Mouse (Mus musculus) ES-CJ7 (cell line): ENCODE results near the gene Gabrr3.

ENCODE experiments used
- DNase-seq: peaks from one replicate; pipeline ENCODE4 v3.0.0; 2011; ENCODE audit warnings: low read depth, low spot score

Gabrr3 gene

GRCm38 (mm10) chr16:59469846-59470245 is 62.7 kb downstream of the Gabrr3 start:
- no peak for DNase-seq

- peak; percentile 83 for DNase-seq
Observed at GRCm38 (mm10) chr16:59471637-59472278, 64.6 kb downstream of the Gabrr3 start, which contains the start of gene Riox2. Gene Riox2 (plus strand): TSS chr16:59471775.

GRCm38 (mm10) chr16:59472546-59472945 is 65.4 kb downstream of the Gabrr3 start:
- no peak for DNase-seq

DNA sequence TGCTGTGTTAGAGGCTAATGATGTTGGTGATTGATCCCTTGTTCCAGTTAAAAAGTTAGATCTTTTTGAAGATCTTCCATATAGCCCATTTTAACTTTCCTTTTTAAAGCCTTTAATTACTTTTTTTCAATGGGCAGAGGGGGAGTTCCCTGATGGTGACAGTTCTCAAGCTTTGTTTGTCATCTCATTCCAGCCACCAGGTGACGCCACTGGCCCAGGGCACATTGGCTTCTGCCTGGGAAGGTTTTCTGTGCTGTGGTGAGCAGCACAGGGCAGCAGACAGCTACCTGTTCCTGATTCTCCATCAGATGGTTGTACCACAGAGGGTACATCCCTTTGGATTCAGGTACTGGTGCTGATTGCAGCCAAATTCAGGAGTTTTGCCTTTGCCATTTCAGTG is 67.7 kb downstream of the Gabrr3 start:
- peak; percentile 62 for DNase-seq

GRCm38 (mm10) chr16:59477955-59478354 is 70.8 kb downstream of the Gabrr3 start:
- no peak for DNase-seq

- DNase-seq = no peak
Observed at GRCm38 (mm10) chr16:59487239-59487638, 80.1 kb downstream of the Gabrr3 start.

- DNase-seq = no peak
Observed at GRCm38 (mm10) chr16:59487975-59488548, 80.9 kb downstream of the Gabrr3 start.

DNA sequence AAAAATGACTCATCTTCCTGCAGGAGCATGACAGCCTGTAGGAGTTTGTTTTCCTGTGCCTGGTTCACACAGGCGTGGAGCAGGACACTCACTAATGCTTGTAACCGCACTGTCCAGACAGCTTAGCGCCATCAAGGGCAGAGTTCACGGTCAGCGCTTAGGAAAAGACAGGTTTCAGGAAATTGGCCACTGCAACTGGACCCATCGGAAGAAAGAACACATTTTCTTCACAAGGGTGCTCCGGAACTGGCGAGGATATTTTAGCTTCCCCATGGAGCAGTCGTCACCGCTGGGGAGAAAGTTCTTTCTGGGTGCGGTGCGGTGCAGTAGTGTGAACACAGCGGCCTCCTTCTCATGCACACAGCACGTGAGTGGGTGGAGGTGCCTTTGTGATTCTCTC is 86.1 kb downstream of the Gabrr3 start:
- no peak for DNase-seq

GRCm38 (mm10) chr16:59497947-59498346 is 90.8 kb downstream of the Gabrr3 start:
- peak; percentile 11 for DNase-seq

DNA sequence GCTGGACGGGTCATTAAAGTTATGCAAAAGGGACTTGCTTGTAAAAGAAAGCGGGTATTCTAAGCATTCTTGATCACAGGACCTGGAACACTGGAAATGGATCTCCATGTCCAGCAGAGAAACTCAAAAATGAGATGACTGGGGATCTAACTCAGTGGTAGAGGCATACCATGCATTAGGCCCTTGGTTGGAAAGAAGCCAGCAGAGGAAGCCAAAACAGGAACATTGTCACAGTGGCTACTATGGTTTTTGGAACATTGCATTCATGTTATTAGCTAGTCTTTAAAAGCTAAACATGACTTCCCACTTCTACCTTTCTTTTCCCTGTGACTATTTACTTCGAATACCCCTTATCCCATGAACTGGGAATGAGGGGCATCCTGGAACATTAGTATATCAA is 92.0 kb downstream of the Gabrr3 start:
- DNase-seq = no peak

DNA sequence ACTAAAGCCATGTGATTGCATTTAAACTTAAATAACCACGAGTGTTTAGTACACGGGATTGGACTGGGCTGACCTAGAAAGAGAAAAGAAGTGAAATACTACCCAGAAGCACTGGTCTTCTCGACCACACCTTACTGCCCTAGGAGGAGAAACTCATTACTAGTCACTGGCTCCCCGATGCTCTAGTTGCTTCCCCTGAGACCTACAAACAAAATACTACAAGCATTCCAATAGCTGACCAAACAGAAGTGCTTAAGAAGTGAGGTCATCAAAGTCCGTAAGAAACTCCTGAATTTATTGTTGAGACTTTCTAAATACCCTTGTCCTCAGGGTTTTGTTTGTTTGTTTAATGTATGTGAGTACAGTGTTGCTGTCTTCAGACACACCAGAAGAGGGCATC is 102.7 kb downstream of the Gabrr3 start:
- DNase-seq = no peak
